Mouse (Mus musculus): ENCODE data around the gene Arl14.

Gene Arl14

GRCm38 (mm10) chr3:69271812-69272211 lies 49.6 kb downstream of the Arl14 start:
- DNase-seq (ENCODE audit: low spot score) = no peak
